Mouse (Mus musculus) layer of hippocampus, adult 18-20 months (tissue): ENCODE measurements around the gene Pax5. TPM values are rescaled to one million over a fixed set of nuclear protein-coding genes. Genes with fewer than 3 reads are reported as not detected.

Experiments used
- DNase-seq, 2 experiments: peaks; one replicate each; pipeline ENCODE4 v3.0.0; 2022; ENCODE audit warnings: low spot score in 2 of 2
- total RNA-seq, 2 experiments: library from RNA; stranded (reverse); gene quantifications; 2 replicates each; pipeline ENCODE4 v1.2.3; 2021

Gene Pax5
- total RNA-seq, 2 experiments from 2014 or later = 0.25 to 0.30 TPM

- no peak for DNase-seq
Observed at GRCm38 (mm10) chr4:44668574-44668973, 41.7 kb downstream of the Pax5 start.

GRCm38 (mm10) chr4:44668172-44668571 is 42.1 kb downstream of the Pax5 start:
- no peak for DNase-seq

- DNase-seq = no peak
Observed at GRCm38 (mm10) chr4:44667369-44667768, 42.9 kb downstream of the Pax5 start.

GRCm38 (mm10) chr4:44664767-44665056 is 45.6 kb downstream of the Pax5 start:
- no peak for DNase-seq

GRCm38 (mm10) chr4:44664004-44664766 is 46.1 kb downstream of the Pax5 start:
- DNase-seq = peak in 1 of 2 experiments; percentile 8

GRCm38 (mm10) chr4:44663489-44663888 is 46.8 kb downstream of the Pax5 start:
- DNase-seq = no peak

- no peak for DNase-seq
Observed at GRCm38 (mm10) chr4:44645181-44645580, 65.1 kb downstream of the Pax5 start.

GRCm38 (mm10) chr4:44641831-44642587 is 68.3 kb downstream of the Pax5 start:
- no peak for DNase-seq

GRCm38 (mm10) chr4:44635618-44636017 is 74.7 kb downstream of the Pax5 start:
- no peak for DNase-seq

GRCm38 (mm10) chr4:44633694-44634524 is 76.4 kb downstream of the Pax5 start:
- DNase-seq = no peak

- no peak for DNase-seq
Observed at GRCm38 (mm10) chr4:44630059-44630458, 80.2 kb downstream of the Pax5 start.

- no peak for DNase-seq
Observed at GRCm38 (mm10) chr4:44627890-44628289, 82.4 kb downstream of the Pax5 start.

- no peak for DNase-seq
Observed at GRCm38 (mm10) chr4:44625108-44625424, 85.2 kb downstream of the Pax5 start.

GRCm38 (mm10) chr4:44624232-44625107 is 85.8 kb downstream of the Pax5 start:
- DNase-seq = no peak

- DNase-seq = no peak
Observed at GRCm38 (mm10) chr4:44623435-44623727, 86.9 kb downstream of the Pax5 start.

GRCm38 (mm10) chr4:44622682-44623434 is 87.4 kb downstream of the Pax5 start:
- no peak for DNase-seq

GRCm38 (mm10) chr4:44620241-44620640 is 90.0 kb downstream of the Pax5 start:
- DNase-seq = no peak

GRCm38 (mm10) chr4:44614066-44614667 is 96.1 kb downstream of the Pax5 start:
- DNase-seq = no peak

- no peak for DNase-seq
Observed at GRCm38 (mm10) chr4:44612392-44612791, 97.9 kb downstream of the Pax5 start.

GRCm38 (mm10) chr4:44605453-44605852 is 104.8 kb downstream of the Pax5 start:
- no peak for DNase-seq
